Comparison of ENCODE assay signal across 24 mouse cellular contexts in genomic region chr3:63728325-63728724, GRCm38 (mm10).
"Had no signal": no experiment of that assay in that cellular context is flagged by ENCODE, and none has a peak within 500 bp of the region (broad histone marks: within the 10 kb centered on the region; RNA-seq: fewer than 3 reads in every experiment).

No protein-coding gene starts in this region.

- H3K9me3 ChIP-seq: heart, embryonic 10.5 days; heart, embryonic 12.5 days; hindbrain, embryonic 10.5 days; intestine, embryonic 15.5 days; limb, embryonic 10.5 days; limb, embryonic 12.5 days; liver, embryonic 13.5 days had no signal

- H3K4me2 ChIP-seq: heart, embryonic 12.5 days; intestine, embryonic 15.5 days; limb, embryonic 12.5 days; liver, embryonic 11.5 days; liver, embryonic 13.5 days had no signal

- H3K4me3 ChIP-seq: gastrocnemius, adult 2 months; heart, embryonic 10.5 days; heart, embryonic 12.5 days; hindbrain, embryonic 10.5 days; intestine, embryonic 15.5 days; layer of hippocampus, adult 2 months; left cerebral cortex, adult 2 months; limb, embryonic 10.5 days; limb, embryonic 12.5 days; liver, embryonic 13.5 days had no signal

- H3K27me3 ChIP-seq: heart, embryonic 12.5 days; intestine, embryonic 15.5 days; limb, embryonic 12.5 days; liver, embryonic 13.5 days had no signal

- H3K9ac ChIP-seq: heart, embryonic 12.5 days; intestine, embryonic 15.5 days; limb, embryonic 12.5 days; liver, embryonic 13.5 days had no signal

- H3K4me1 ChIP-seq: heart, embryonic 10.5 days; heart, embryonic 12.5 days; hindbrain, embryonic 10.5 days; intestine, embryonic 15.5 days; limb, embryonic 10.5 days; limb, embryonic 12.5 days; liver, embryonic 13.5 days had no signal

- H3K27ac ChIP-seq: gastrocnemius, adult 2 months; heart, embryonic 10.5 days; hindbrain, embryonic 10.5 days; intestine, embryonic 15.5 days; layer of hippocampus, adult 2 months; left cerebral cortex, adult 2 months; limb, embryonic 10.5 days; limb, embryonic 12.5 days; liver, embryonic 13.5 days had no signal

- DNase-seq: gastrocnemius, adult 2 months; gastrocnemius, postnatal 10 days; gastrocnemius, postnatal 25 days; heart, adult 18-20 months; heart, postnatal 10 days; heart, postnatal 4 days; kidney, adult 18-20 months; kidney, adult 8-10 months; kidney, postnatal 10 days; kidney, postnatal 25 days; kidney, postnatal 4 days; liver; liver, embryonic 13.5 days had no signal

- ATAC-seq: inflammation-experienced regulatory T-cells, adult 6 months; intestine, embryonic 15.5 days; intestine, postnatal 0 days had no signal

- H3K36me3 ChIP-seq: heart, embryonic 10.5 days; heart, embryonic 12.5 days; intestine, embryonic 15.5 days; limb, embryonic 10.5 days; limb, embryonic 12.5 days; liver, embryonic 13.5 days had no signal
